Mouse (Mus musculus): Measurements from ENCODE around the gene H2-DMa.

H2-DMa gene

GRCm38 (mm10) chr17:34097272-34097671 is 22.1 kb upstream of the H2-DMa start:
- no peak for TF ChIP-seq GATA4 (IDR thresholded peaks at IDR 0.05; ENCODE audit: insufficient replicate concordance, low read length)

- no peak for TF ChIP-seq GATA4 (IDR thresholded peaks at IDR 0.05; ENCODE audit: insufficient replicate concordance, low read length)
Observed at GRCm38 (mm10) chr17:34098709-34099479, 20.4 kb upstream of the H2-DMa start.

GRCm38 (mm10) chr17:34099531-34099930 is 19.8 kb upstream of the H2-DMa start:
- TF ChIP-seq GATA4 (IDR thresholded peaks at IDR 0.05; ENCODE audit: insufficient replicate concordance, low read length) = no peak

GRCm38 (mm10) chr17:34101185-34101584 is 18.2 kb upstream of the H2-DMa start:
- TF ChIP-seq GATA4 (IDR thresholded peaks at IDR 0.05; ENCODE audit: insufficient replicate concordance, low read length) = no peak

- no peak for TF ChIP-seq GATA4 (IDR thresholded peaks at IDR 0.05; ENCODE audit: insufficient replicate concordance, low read length)
Observed at GRCm38 (mm10) chr17:34101604-34102032, 17.7 kb upstream of the H2-DMa start.

GRCm38 (mm10) chr17:34102831-34103230 is 16.5 kb upstream of the H2-DMa start:
- TF ChIP-seq GATA4 (IDR thresholded peaks at IDR 0.05; ENCODE audit: insufficient replicate concordance, low read length) = no peak

- TF ChIP-seq GATA4 (IDR thresholded peaks at IDR 0.05; ENCODE audit: insufficient replicate concordance, low read length) = no peak
Observed at GRCm38 (mm10) chr17:34104804-34105203, 14.5 kb upstream of the H2-DMa start.

GRCm38 (mm10) chr17:34106555-34106954 is 12.8 kb upstream of the H2-DMa start:
- TF ChIP-seq GATA4 (IDR thresholded peaks at IDR 0.05; ENCODE audit: insufficient replicate concordance, low read length) = no peak

- no peak for TF ChIP-seq GATA4 (IDR thresholded peaks at IDR 0.05; ENCODE audit: insufficient replicate concordance, low read length)
Observed at GRCm38 (mm10) chr17:34107109-34107867, 12.1 kb upstream of the H2-DMa start.

- TF ChIP-seq GATA4 (IDR thresholded peaks at IDR 0.05; ENCODE audit: insufficient replicate concordance, low read length) = no peak
Observed at GRCm38 (mm10) chr17:34108460-34108859, 10.9 kb upstream of the H2-DMa start.

GRCm38 (mm10) chr17:34109038-34109805 is 10.1 kb upstream of the H2-DMa start:
- TF ChIP-seq GATA4 (IDR thresholded peaks at IDR 0.05; ENCODE audit: insufficient replicate concordance, low read length) = no peak

- TF ChIP-seq GATA4 (IDR thresholded peaks at IDR 0.05; ENCODE audit: insufficient replicate concordance, low read length) = no peak
Observed at GRCm38 (mm10) chr17:34109806-34110195, 9.5 kb upstream of the H2-DMa start.

GRCm38 (mm10) chr17:34110309-34110708 is 9.0 kb upstream of the H2-DMa start:
- TF ChIP-seq GATA4 (IDR thresholded peaks at IDR 0.05; ENCODE audit: insufficient replicate concordance, low read length) = no peak

- no peak for TF ChIP-seq GATA4 (IDR thresholded peaks at IDR 0.05; ENCODE audit: insufficient replicate concordance, low read length)
Observed at GRCm38 (mm10) chr17:34114114-34114513, 5.2 kb upstream of the H2-DMa start.

GRCm38 (mm10) chr17:34116736-34117370 is 2.5 kb upstream of the H2-DMa start:
- no peak for TF ChIP-seq GATA4 (IDR thresholded peaks at IDR 0.05; ENCODE audit: insufficient replicate concordance, low read length)

All from liver, adult (tissue).